Mouse (Mus musculus) activated CD4-positive, CD25-positive, alpha-beta regulatory T cell, adult 9 weeks (primary cell): Measurements from ENCODE around the gene Dnajc3. TPM values are rescaled to one million over a fixed set of nuclear protein-coding genes. Genes with fewer than 3 reads are reported as not detected.

Source experiments
- polyA plus RNA-seq: library from polyadenylated mRNA; unstranded; fragments of 100-300 nt; shearing (Covaris generic); gene quantifications from one replicate; pipeline ENCODE4 v1.2.1, GENCODE M21; 2017

The Dnajc3 gene
- 31.9 TPM for polyA plus RNA-seq

GRCm38 (mm10) chr14:118937533-118938492 lies at the start of gene Dnajc3:
Gene Dnajc3 (plus strand): TSS chr14:118937976.

GRCm38 (mm10) chr14:118924673-118925615 lies 12.8 kb upstream of the Dnajc3 start, which contains the start of gene Dzip1:
Gene Dzip1 (minus strand): TSS chr14:118925460.

Other genes starting within 250 kb of the Dnajc3 start
- 15.0 TPM for gene Abcc4, start 231.8 kb upstream of the Dnajc3 start, polyA plus RNA-seq
- gene Cldn10, start 150.1 kb upstream of the Dnajc3 start, polyA plus RNA-seq, result 4.2 TPM
- 9.7 TPM for gene Dzip1, start 12.5 kb upstream of the Dnajc3 start, polyA plus RNA-seq
- 1.4 TPM for gene Uggt2, start 161.5 kb downstream of the Dnajc3 start, polyA plus RNA-seq
- gene Hs6st3, start 200.4 kb downstream of the Dnajc3 start, polyA plus RNA-seq, result not detected